Mouse (Mus musculus) embryo, embryonic 11 days (tissue): ENCODE data around the gene Glb1l2.
A peak's percentile ranks its signal among the peaks of the same experiment; 100 is the strongest.

Source experiments
- DNase-seq: peaks from one replicate; pipeline ENCODE4 v3.0.0-alpha.2; 2015

Glb1l2 gene

GRCm38 (mm10) chr9:26805935-26806666 lies at the start of gene Glb1l2:
Gene Glb1l2, minus strand, starts transcription at chr9:26806468.
- DNase-seq: peak; percentile 98

- DNase-seq: no peak
These were observed 24.8 kb upstream of the Glb1l2 start for GRCm38 (mm10) chr9:26831089-26831488.

- DNase-seq: no peak
These were observed 13.7 kb upstream of the Glb1l2 start for GRCm38 (mm10) chr9:26819942-26820341.

- DNase-seq: no peak
These were observed 2.5 kb upstream of the Glb1l2 start for GRCm38 (mm10) chr9:26808735-26809134.

GRCm38 (mm10) chr9:26804321-26804720 lies 1.9 kb downstream of the Glb1l2 start:
- DNase-seq: no peak

GRCm38 (mm10) chr9:26800357-26800756 lies 5.9 kb downstream of the Glb1l2 start:
- DNase-seq: no peak

- no peak for DNase-seq
These were observed 7.5 kb downstream of the Glb1l2 start for GRCm38 (mm10) chr9:26798731-26799130.

GRCm38 (mm10) chr9:26798205-26798604 lies 8.1 kb downstream of the Glb1l2 start:
- no peak for DNase-seq

- DNase-seq: no peak
These were observed 13.4 kb downstream of the Glb1l2 start for GRCm38 (mm10) chr9:26792829-26793228.

GRCm38 (mm10) chr9:26783414-26783975 lies 22.8 kb downstream of the Glb1l2 start:
- no peak for DNase-seq

- DNase-seq: no peak
These were observed 27.8 kb downstream of the Glb1l2 start for GRCm38 (mm10) chr9:26778421-26778820.

GRCm38 (mm10) chr9:26776122-26776902 lies 30.0 kb downstream of the Glb1l2 start:
- DNase-seq: peak; percentile 71

GRCm38 (mm10) chr9:26775700-26776099 lies 30.6 kb downstream of the Glb1l2 start:
- no peak for DNase-seq

- DNase-seq: no peak
These were observed 38.1 kb downstream of the Glb1l2 start for GRCm38 (mm10) chr9:26768181-26768580.

- DNase-seq: no peak
These were observed 43.8 kb downstream of the Glb1l2 start for GRCm38 (mm10) chr9:26762477-26762876.

- DNase-seq: no peak
These were observed 45.7 kb downstream of the Glb1l2 start for GRCm38 (mm10) chr9:26760576-26760975.

GRCm38 (mm10) chr9:26760081-26760480 lies 46.2 kb downstream of the Glb1l2 start:
- peak; percentile 64 for DNase-seq

- DNase-seq: no peak
These were observed 57.4 kb downstream of the Glb1l2 start for GRCm38 (mm10) chr9:26748893-26749292.

GRCm38 (mm10) chr9:26747121-26747520 lies 59.1 kb downstream of the Glb1l2 start:
- no peak for DNase-seq

- no peak for DNase-seq
These were observed 63.5 kb downstream of the Glb1l2 start for GRCm38 (mm10) chr9:26742817-26743216.

- no peak for DNase-seq
These were observed 69.2 kb downstream of the Glb1l2 start for GRCm38 (mm10) chr9:26737116-26737515.

GRCm38 (mm10) chr9:26733986-26734385 lies 72.3 kb downstream of the Glb1l2 start:
- no peak for DNase-seq

GRCm38 (mm10) chr9:26733206-26733891 lies 72.9 kb downstream of the Glb1l2 start, which contains the start of gene B3gat1:
Gene B3gat1, plus strand, starts transcription at chr9:26733728.
- DNase-seq: peak; percentile 72
